Mouse (Mus musculus): ENCODE measurements around the gene Sgip1.

Sgip1 gene

GRCm38 (mm10) chr4:102775596-102776270, 34.6 kb downstream of the Sgip1 start:
- no peak for DNase-seq

- no peak for DNase-seq
These were observed 38.8 kb downstream of the Sgip1 start for GRCm38 (mm10) chr4:102779902-102780301.

- peak; percentile 56 to 68 for DNase-seq
These were observed 42.1 kb downstream of the Sgip1 start for GRCm38 (mm10) chr4:102783063-102783748.

- no peak for DNase-seq
These were observed 44.1 kb downstream of the Sgip1 start for GRCm38 (mm10) chr4:102785158-102785557.

GRCm38 (mm10) chr4:102792100-102792790, 51.1 kb downstream of the Sgip1 start:
- no peak for DNase-seq

GRCm38 (mm10) chr4:102801471-102801870, 60.4 kb downstream of the Sgip1 start:
- no peak for DNase-seq

- no peak for DNase-seq
These were observed 60.8 kb downstream of the Sgip1 start for GRCm38 (mm10) chr4:102801936-102802335.

- no peak for DNase-seq
These were observed 63.5 kb downstream of the Sgip1 start for GRCm38 (mm10) chr4:102804611-102805010.

- DNase-seq, result no peak
These were observed 65.9 kb downstream of the Sgip1 start for GRCm38 (mm10) chr4:102806987-102807386.

- DNase-seq, result no peak
These were observed 67.2 kb downstream of the Sgip1 start for GRCm38 (mm10) chr4:102808258-102808657.

GRCm38 (mm10) chr4:102809296-102809695, 68.2 kb downstream of the Sgip1 start:
- DNase-seq, result no peak

- DNase-seq, result no peak
These were observed 69.2 kb downstream of the Sgip1 start for GRCm38 (mm10) chr4:102810277-102810676.

GRCm38 (mm10) chr4:102811007-102811805, 70.1 kb downstream of the Sgip1 start:
- DNase-seq, result no peak

- no peak for DNase-seq
These were observed 72.2 kb downstream of the Sgip1 start for GRCm38 (mm10) chr4:102813346-102813745.

GRCm38 (mm10) chr4:102821786-102822185, 80.7 kb downstream of the Sgip1 start:
- no peak for DNase-seq

GRCm38 (mm10) chr4:102824494-102824893, 83.4 kb downstream of the Sgip1 start:
- no peak for DNase-seq

GRCm38 (mm10) chr4:102826159-102826558, 85.1 kb downstream of the Sgip1 start:
- DNase-seq, result no peak

- no peak for DNase-seq
These were observed 87.4 kb downstream of the Sgip1 start for GRCm38 (mm10) chr4:102828518-102828917.

GRCm38 (mm10) chr4:102833191-102833590, 92.1 kb downstream of the Sgip1 start:
- DNase-seq, result no peak

GRCm38 (mm10) chr4:102833726-102834125, 92.6 kb downstream of the Sgip1 start:
- no peak for DNase-seq

- DNase-seq, result no peak
These were observed 93.6 kb downstream of the Sgip1 start for GRCm38 (mm10) chr4:102834710-102835109.

GRCm38 (mm10) chr4:102840062-102840798, 99.1 kb downstream of the Sgip1 start:
- no peak for DNase-seq
